Mouse (Mus musculus): Measurements from ENCODE around the gene Smurf2.
"Not testable (repeated sequence)": the region's sequence is repeated elsewhere in the genome, so short reads cannot be mapped to it uniquely, and the experiment has no call there.

Gene Smurf2

GRCm38 (mm10) chr11:106812410-106813136 lies 107.9 kb downstream of the Smurf2 start:
- no peak for DNase-seq (ENCODE audit: low read depth, low spot score)

DNA sequence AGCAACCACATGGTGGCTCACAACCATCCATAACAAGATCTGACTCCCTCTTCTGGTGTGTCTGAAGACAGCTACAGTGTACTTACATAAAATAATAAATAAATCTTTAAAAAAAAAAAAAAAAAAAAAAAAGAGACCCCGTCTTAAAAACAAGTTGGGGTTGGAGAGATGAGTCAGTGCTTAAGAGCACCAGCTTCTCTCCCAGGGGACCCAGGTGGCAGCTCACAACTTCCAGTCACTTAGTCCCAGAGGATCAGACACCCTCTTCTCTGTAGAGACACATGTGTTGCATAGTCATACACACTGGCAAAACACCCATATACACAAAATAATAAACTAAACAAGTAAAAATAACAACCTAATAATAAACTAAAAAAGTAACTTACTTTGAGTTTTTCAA lies 113.1 kb downstream of the Smurf2 start:
- DNase-seq (ENCODE audit: low read depth, low spot score), result not testable (repeated sequence)

- DNase-seq (ENCODE audit: low read depth, low spot score), result no peak
These were observed 118.4 kb downstream of the Smurf2 start for GRCm38 (mm10) chr11:106802069-106802627.

GRCm38 (mm10) chr11:106795679-106796078 lies 124.8 kb downstream of the Smurf2 start:
- peak; percentile 64 for DNase-seq (ENCODE audit: low read depth, low spot score)

DNA sequence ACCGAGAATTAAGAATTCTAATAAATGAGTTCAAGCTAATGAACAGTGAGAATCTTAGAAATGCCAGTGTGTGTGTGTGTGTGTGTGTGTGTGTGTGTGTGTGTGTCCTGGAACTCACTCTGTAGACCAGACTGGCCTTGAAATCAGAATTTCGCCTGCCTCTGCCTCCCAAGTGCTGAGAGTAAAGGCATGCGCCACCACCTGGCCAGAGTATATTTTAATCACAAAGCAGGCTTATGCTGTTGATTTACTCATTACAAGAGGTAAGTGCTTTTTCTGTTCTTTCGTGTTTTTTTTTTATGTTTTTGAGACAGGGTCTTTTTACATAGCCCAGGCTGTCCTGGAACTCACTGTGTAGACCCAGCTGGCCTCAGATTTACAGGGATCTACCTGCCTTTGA lies 126.7 kb downstream of the Smurf2 start:
- DNase-seq (ENCODE audit: low read depth, low spot score), result no peak

GRCm38 (mm10) chr11:106789649-106790048 lies 130.9 kb downstream of the Smurf2 start:
- no peak for DNase-seq (ENCODE audit: low read depth, low spot score)

GRCm38 (mm10) chr11:106788775-106789459 lies 131.6 kb downstream of the Smurf2 start, which contains the start of the genes Ddx5 and Cep95:
Ddx5 (minus strand) TSS chr11:106789185.
Cep95 (plus strand) TSS chr11:106789252.
- peak; percentile 99 for DNase-seq (ENCODE audit: low read depth, low spot score)

DNA sequence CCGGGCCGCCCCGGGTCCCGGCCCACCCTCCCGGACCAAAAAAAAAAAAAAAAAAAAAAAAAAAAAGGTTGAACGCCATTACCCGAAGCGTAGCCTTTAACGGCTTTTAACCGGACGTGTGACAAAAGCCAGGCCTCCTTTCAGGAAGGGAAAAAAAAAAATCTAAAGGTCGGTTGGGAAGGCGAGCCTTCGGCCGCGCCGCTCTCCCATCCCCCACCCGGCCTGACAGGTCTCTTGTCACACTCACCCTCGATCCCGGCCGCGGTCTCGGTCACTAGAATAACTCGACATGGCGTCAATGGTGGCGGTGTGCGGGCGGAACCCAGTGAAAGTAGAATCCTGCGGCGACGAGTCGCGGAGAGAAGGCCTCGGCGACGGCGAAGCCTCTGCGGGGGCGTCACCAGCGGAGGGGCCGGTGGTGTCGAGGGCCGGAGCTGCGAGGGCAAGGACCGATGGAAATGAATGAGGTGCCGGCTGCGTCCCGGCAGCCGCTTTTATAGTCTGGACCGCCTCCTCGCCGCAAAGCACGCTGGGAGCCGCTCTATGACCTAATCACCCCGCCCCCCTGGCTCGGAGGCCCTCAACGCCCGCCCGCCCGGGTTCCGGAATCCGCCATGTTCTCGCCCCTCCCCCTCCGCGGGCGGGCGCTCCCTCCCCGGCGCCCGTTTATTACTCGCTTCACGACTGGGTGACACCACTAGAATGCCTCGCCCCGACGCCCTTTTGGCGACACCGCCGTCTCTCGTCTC lies 132.3 kb downstream of the Smurf2 start:
- peak; percentile 98 for DNase-seq (ENCODE audit: low read depth, low spot score)

GRCm38 (mm10) chr11:106787131-106788025 lies 133.1 kb downstream of the Smurf2 start:
- DNase-seq (ENCODE audit: low read depth, low spot score), result peak; percentile 96

GRCm38 (mm10) chr11:106785043-106785442 lies 135.5 kb downstream of the Smurf2 start:
- no peak for DNase-seq (ENCODE audit: low read depth, low spot score)

DNA sequence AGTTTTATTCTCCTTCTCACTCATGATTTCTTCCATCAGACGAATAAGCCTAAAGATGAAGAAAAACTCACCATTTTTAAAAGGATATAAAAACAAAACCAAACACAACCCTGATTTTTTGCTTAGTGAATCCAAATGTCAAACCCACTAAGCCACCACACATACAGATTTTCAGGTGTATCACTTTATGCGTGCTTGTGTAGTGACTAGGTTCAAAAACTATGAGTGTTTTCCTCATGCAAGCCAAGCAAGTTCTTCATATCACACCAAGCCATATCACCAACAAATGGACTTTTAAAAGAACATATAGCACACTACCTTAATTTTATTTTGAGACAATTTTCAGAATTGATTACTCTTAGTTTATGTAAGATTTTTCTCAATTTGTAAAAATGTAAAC lies 136.0 kb downstream of the Smurf2 start:
- no peak for DNase-seq (ENCODE audit: low read depth, low spot score)

DNA sequence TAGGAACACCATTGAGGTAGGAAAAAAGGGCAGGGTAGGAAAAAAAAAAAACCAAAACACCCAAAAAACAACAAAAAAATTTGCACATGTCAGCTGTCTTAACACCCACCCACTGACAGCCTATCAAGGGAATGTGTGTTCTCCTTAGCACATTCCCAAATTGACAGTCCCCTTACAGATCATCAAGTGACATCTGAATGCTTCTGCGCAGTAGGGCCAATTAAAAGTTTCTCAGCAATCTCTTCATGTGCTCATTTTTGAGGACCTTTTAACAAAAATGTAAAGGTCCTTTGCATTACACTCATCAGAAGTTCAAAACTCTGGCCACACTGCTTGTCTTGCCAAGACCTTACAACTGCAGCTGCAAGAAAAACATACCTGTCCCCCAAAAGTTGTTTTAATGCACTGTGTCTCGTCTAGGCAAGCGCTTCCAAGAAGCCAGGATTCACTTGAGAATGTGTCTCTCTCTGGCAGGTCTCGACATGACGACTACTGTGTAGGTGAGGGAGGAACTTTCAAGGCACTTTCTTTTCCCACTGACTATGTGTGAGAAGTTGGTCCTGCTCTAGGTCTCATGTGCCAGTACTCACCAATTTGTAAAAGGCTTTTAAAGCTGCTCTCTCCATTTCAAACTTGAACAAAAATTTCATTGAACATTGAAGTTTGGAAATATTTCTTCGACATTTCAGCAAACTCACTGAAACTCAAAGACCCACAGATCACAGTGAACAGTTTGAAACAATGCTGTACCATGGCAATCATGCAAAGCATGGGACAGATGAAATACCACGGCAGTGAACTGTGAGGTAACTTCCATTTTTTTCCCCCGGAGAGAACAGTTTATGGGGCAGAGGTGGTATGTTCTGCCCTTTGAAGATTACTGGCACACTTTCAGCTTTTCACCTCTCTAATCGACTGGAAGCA lies 137.4 kb downstream of the Smurf2 start:
- no peak for DNase-seq (ENCODE audit: low read depth, low spot score)

- DNase-seq (ENCODE audit: low read depth, low spot score), result not testable (repeated sequence)
These were observed 138.2 kb downstream of the Smurf2 start for GRCm38 (mm10) chr11:106782271-106782670.

- DNase-seq (ENCODE audit: low read depth, low spot score), result no peak
These were observed 139.8 kb downstream of the Smurf2 start for GRCm38 (mm10) chr11:106780590-106781220.

DNA sequence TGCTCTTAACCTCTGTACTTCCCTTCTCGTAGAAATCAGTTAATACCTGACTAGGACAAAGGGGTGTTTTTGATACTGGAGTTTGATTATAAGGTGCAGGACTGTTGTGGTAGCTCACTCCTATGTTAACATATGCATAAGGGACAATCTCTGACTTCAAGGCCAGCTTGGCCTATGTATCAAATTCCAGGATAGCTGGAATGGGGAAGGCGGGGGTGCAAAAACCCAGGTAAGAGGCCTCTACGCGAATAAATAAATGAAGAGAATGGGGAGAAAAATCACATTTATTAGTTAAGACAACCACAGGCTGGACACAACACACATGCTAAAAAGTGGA lies 140.5 kb downstream of the Smurf2 start:
- no peak for DNase-seq (ENCODE audit: low read depth, low spot score)

GRCm38 (mm10) chr11:106779388-106780088 lies 141.0 kb downstream of the Smurf2 start, which contains the start of gene Polg2:
Polg2 (minus strand) TSS chr11:106779537.
- peak; percentile 93 for DNase-seq (ENCODE audit: low read depth, low spot score)

- DNase-seq (ENCODE audit: low read depth, low spot score), result no peak
These were observed 141.7 kb downstream of the Smurf2 start for GRCm38 (mm10) chr11:106778589-106779387.

- DNase-seq (ENCODE audit: low read depth, low spot score), result no peak
These were observed 142.4 kb downstream of the Smurf2 start for GRCm38 (mm10) chr11:106778132-106778531.
